Mouse (Mus musculus): ENCODE measurements around the gene Lrrfip1. TPM values are rescaled to one million over a fixed set of nuclear protein-coding genes. Genes with fewer than 3 reads are reported as not detected.

The Lrrfip1 gene
- total RNA-seq, 1 experiment: 31.5 TPM

DNA sequence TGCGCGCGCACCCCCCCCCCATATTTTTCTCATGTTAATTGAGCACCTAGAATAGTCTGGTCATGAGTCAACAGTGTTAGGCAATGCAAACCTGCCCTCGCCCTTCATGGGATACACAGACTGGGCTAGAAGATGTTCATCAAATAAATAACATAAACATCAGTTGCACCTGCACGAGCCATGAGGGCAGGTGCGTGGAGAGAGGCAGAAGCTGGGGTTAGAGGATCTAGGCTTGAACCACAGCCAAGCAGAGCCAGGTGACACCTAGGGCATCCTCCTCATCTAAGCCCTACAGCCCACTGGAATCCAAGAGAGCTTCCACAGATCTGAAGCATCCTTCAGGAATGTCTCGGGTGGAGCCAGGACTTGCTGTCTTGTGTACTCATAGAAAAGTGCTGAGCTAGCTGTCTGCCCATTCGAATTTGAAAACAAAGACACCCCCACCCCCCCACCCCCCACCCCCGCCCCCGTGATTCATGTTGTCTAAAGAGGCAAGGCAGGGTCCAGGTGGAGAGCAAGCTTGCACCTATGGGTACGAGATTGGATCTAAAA lies 98.8 kb downstream of the Lrrfip1 start:
- Histone ChIP-seq H3K4me1 (ENCODE audit: control insufficient read depth in 2 of 2, insufficient read depth in 2 of 2, low read length in 2 of 2, poor library complexity in 1 of 2) (peaks cover 2 to 4% of the 10 kb centered on the region in 2 experiments; a peak in 2 of 4 replicates), H3K36me3 (ENCODE audit: control insufficient read depth, insufficient read depth, low read length, poor library complexity, severe bottlenecking) (peaks cover 2% of the 10 kb centered on the region; the same call in 1 of the 2 replicates), H3K9me3 (ENCODE audit: control insufficient read depth, insufficient read depth, low read depth, low read length) (no peaks in the 10 kb centered on the region), H3K27ac (ENCODE audit: insufficient read depth, low read depth, low read length, poor library complexity, severe bottlenecking) (no peak overlapping the region), H3K4me3 (ENCODE audit: insufficient read depth in 1 of 2, low read depth in 1 of 2, low read length in 2 of 2, poor library complexity in 1 of 2, severe bottlenecking in 1 of 2) (no peak overlapping the region), H3K9ac (ENCODE audit: insufficient read depth, low read depth, low read length, poor library complexity, severe bottlenecking) (no peak overlapping the region)
- in situ Hi-C loops (cut with MboI; ENCODE audit: low sequenced_read_pairs in 2 of 2, unreplicated experiment in 2 of 2): no loop called here
- no peak for DNase-seq (ENCODE audit: low read depth, low spot score)
- peak; percentile 64 for TF ChIP-seq MAFK (IDR thresholded peaks at IDR 0.05; ENCODE audit: insufficient read depth, low read depth, low read length)
- no peak for TF ChIP-seq CHD2 (IDR thresholded peaks at IDR 0.05; ENCODE audit: low read depth, low read length)

DNA sequence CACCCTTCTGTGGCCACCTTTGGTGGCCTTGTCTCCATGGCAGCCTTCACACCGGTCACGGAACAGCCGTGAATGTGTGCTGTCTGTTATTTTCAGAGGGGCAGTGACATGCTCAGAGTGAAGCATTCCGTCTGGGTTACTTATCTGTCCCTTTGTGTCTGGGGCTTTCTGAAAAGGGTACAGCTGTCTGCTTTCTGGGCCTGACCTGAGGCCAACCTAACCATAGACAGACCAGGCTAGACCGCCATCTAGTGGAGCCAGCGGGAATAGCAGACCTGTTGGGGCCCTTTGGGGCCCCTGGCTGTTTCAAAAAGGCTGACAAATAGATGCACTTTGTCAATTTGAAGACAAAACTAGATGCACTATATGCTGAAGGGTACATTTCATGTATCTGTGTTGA lies 100.3 kb downstream of the Lrrfip1 start:
- Histone ChIP-seq H3K27ac (ENCODE audit: insufficient read depth, low read depth, low read length, poor library complexity, severe bottlenecking) (no peak overlapping the region), H3K36me3 (ENCODE audit: control insufficient read depth, insufficient read depth, low read length, poor library complexity, severe bottlenecking) (peaks cover 6% of the 10 kb centered on the region; the same call in 1 of the 2 replicates), H3K9ac (ENCODE audit: insufficient read depth, low read depth, low read length, poor library complexity, severe bottlenecking) (no peak overlapping the region), H3K9me3 (ENCODE audit: control insufficient read depth, insufficient read depth, low read depth, low read length) (no peaks in the 10 kb centered on the region), H3K4me1 (ENCODE audit: control insufficient read depth in 2 of 2, insufficient read depth in 2 of 2, low read length in 2 of 2, poor library complexity in 1 of 2) (peaks cover 2 to 4% of the 10 kb centered on the region in 2 experiments; a peak in 2 of 4 replicates), H3K4me3 (ENCODE audit: insufficient read depth in 1 of 2, low read depth in 1 of 2, low read length in 2 of 2, poor library complexity in 1 of 2, severe bottlenecking in 1 of 2) (no peak overlapping the region)
- in situ Hi-C loops (cut with MboI; ENCODE audit: low sequenced_read_pairs in 2 of 2, unreplicated experiment in 2 of 2): no loop called here
- no peak for TF ChIP-seq HCFC1 (IDR thresholded peaks at IDR 0.05; ENCODE audit: borderline replicate concordance, insufficient read depth, low read length)
- no peak for TF ChIP-seq ZNF384 (IDR thresholded peaks at IDR 0.05; ENCODE audit: low read depth, low read length)
- peak; percentile 40; the same call in 1 of the 2 replicates for TF ChIP-seq ZC3H11A (IDR thresholded peaks at IDR 0.05; ENCODE audit: borderline replicate concordance, low read depth, low read length)
- no peak for TF ChIP-seq CHD2 (IDR thresholded peaks at IDR 0.05; ENCODE audit: low read depth, low read length)
- TF ChIP-seq MAFK (IDR thresholded peaks at IDR 0.05; ENCODE audit: insufficient read depth, low read depth, low read length): no peak
- peak; percentile 46 for DNase-seq (ENCODE audit: low read depth, low spot score)

GRCm38 (mm10) chr1:91101709-91102440 lies 103.3 kb downstream of the Lrrfip1 start:
- peaks cover 0 to 2% of the 10 kb centered on the region in 2 experiments; a peak in 1 of 4 replicates for H3K4me1 ChIP-seq (ENCODE audit: control insufficient read depth in 2 of 2, insufficient read depth in 2 of 2, low read length in 2 of 2, poor library complexity in 1 of 2)
- peaks cover 9% of the 10 kb centered on the region; the same call in 1 of the 2 replicates for H3K36me3 ChIP-seq (ENCODE audit: control insufficient read depth, insufficient read depth, low read length, poor library complexity, severe bottlenecking)
- H3K9me3 ChIP-seq (ENCODE audit: control insufficient read depth, insufficient read depth, low read depth, low read length): no peaks in the 10 kb centered on the region
- no peak overlapping the region for H3K4me3 ChIP-seq (ENCODE audit: insufficient read depth in 1 of 2, low read depth in 1 of 2, low read length in 2 of 2, poor library complexity in 1 of 2, severe bottlenecking in 1 of 2)
- H3K9ac ChIP-seq (ENCODE audit: insufficient read depth, low read depth, low read length, poor library complexity, severe bottlenecking): no peak overlapping the region
- no peak overlapping the region for H3K27ac ChIP-seq (ENCODE audit: insufficient read depth, low read depth, low read length, poor library complexity, severe bottlenecking)
- DNase-seq (ENCODE audit: low read depth, low spot score): no peak
- TF ChIP-seq MAFK (IDR thresholded peaks at IDR 0.05; ENCODE audit: insufficient read depth, low read depth, low read length): no peak
- no peak for TF ChIP-seq HCFC1 (IDR thresholded peaks at IDR 0.05; ENCODE audit: borderline replicate concordance, insufficient read depth, low read length)
- TF ChIP-seq ZNF384 (IDR thresholded peaks at IDR 0.05; ENCODE audit: low read depth, low read length): no peak
- no peak for TF ChIP-seq CHD2 (IDR thresholded peaks at IDR 0.05; ENCODE audit: low read depth, low read length)
- no peak for TF ChIP-seq ZC3H11A (IDR thresholded peaks at IDR 0.05; ENCODE audit: borderline replicate concordance, low read depth, low read length)
- in situ Hi-C loops (cut with MboI; ENCODE audit: low sequenced_read_pairs in 2 of 2, unreplicated experiment in 2 of 2): loop anchor here in 1 of 2 experiments (10.0 kb wide), 1 partner anchor 127 kb away; no protein-coding TSS in a partner anchor

DNA sequence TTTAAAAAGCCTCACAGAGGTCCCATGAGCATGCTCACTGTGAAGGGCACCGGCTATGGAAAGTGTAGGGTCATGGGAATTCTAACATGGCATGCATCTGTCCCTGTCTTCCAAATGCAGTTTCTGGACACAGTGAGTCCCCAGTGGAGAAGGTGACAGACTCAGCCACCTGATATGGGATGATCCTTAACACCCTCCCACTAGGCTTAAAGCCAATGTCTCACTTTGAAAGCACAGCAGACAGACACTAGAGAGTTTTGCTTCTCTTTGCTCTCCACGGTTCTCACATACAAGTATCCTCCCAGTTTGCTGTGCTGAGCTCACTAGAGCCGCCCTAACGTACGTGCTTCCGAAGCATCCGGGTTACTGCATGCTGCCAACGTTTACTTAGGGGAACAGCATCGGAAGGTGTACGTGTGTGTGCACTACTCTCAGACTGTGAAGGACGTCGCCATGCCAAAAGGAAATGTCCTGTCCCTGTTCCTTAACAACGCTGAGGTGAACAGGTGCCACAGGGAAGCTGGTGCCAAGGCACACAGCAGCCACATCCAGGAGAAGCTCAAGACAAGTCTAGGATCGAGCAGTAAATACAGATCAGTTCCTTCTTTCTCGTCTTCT lies 104.9 kb downstream of the Lrrfip1 start:
- no peaks in the 10 kb centered on the region for H3K9me3 ChIP-seq (ENCODE audit: control insufficient read depth, insufficient read depth, low read depth, low read length)
- in situ Hi-C loops (cut with MboI; ENCODE audit: low sequenced_read_pairs in 2 of 2, unreplicated experiment in 2 of 2): loop anchor here in 1 of 2 experiments (10.0 kb wide), 1 partner anchor 129 kb away; no protein-coding TSS in a partner anchor
- no peak overlapping the region for H3K9ac ChIP-seq (ENCODE audit: insufficient read depth, low read depth, low read length, poor library complexity, severe bottlenecking)
- TF ChIP-seq MAFK (IDR thresholded peaks at IDR 0.05; ENCODE audit: insufficient read depth, low read depth, low read length): no peak
- no peak overlapping the region for H3K4me3 ChIP-seq (ENCODE audit: insufficient read depth in 1 of 2, low read depth in 1 of 2, low read length in 2 of 2, poor library complexity in 1 of 2, severe bottlenecking in 1 of 2)
- H3K36me3 ChIP-seq (ENCODE audit: control insufficient read depth, insufficient read depth, low read length, poor library complexity, severe bottlenecking): peaks cover 10% of the 10 kb centered on the region; the same call in 1 of the 2 replicates
- DNase-seq (ENCODE audit: low read depth, low spot score): no peak
- H3K27ac ChIP-seq (ENCODE audit: insufficient read depth, low read depth, low read length, poor library complexity, severe bottlenecking): no peak overlapping the region
- H3K4me1 ChIP-seq (ENCODE audit: control insufficient read depth in 2 of 2, insufficient read depth in 2 of 2, low read length in 2 of 2, poor library complexity in 1 of 2): no peaks in the 10 kb centered on the region

Data from ES-E14 (cell line).